Mouse (Mus musculus) layer of hippocampus, postnatal 36 days (tissue): ENCODE measurements at regions not wholly inside any gene's neighbourhood (a gene's known extent, or its start where the extent isn't known, plus 50 kb on each side); places are given as distances from the start of the nearest gene placed in this dataset.

Source experiments
- DNase-seq, 2 experiments: peaks; one replicate each; pipeline ENCODE4 v3.0.0; 2022

GRCm38 (mm10) chr15:60630756-60631402 lies 222.7 kb downstream of the Fam84b start:
- DNase-seq = no peak

- DNase-seq = no peak
These were observed 234.8 kb downstream of the Fam84b start for GRCm38 (mm10) chr15:60618801-60619200.

- DNase-seq = no peak
These were observed 236.2 kb downstream of the Fam84b start for GRCm38 (mm10) chr15:60617371-60617770.

GRCm38 (mm10) chr15:60601885-60602284 lies 251.7 kb downstream of the Fam84b start:
- DNase-seq = no peak

GRCm38 (mm10) chr15:60577084-60577483 lies 276.5 kb downstream of the Fam84b start:
- DNase-seq = no peak

GRCm38 (mm10) chr15:60566267-60566666 lies 287.3 kb downstream of the Fam84b start:
- DNase-seq = no peak

GRCm38 (mm10) chr15:60565017-60565416 lies 288.6 kb downstream of the Fam84b start:
- no peak for DNase-seq

GRCm38 (mm10) chr15:60560641-60561040 lies 292.9 kb downstream of the Fam84b start:
- DNase-seq = no peak

GRCm38 (mm10) chr15:60555691-60556090 lies 297.9 kb downstream of the Fam84b start:
- DNase-seq = no peak

- no peak for DNase-seq
These were observed 299.0 kb downstream of the Fam84b start for GRCm38 (mm10) chr15:60554587-60554986.

GRCm38 (mm10) chr15:60548045-60548444 lies 305.5 kb downstream of the Fam84b start:
- DNase-seq = no peak

GRCm38 (mm10) chr15:60537191-60537590 lies 316.4 kb downstream of the Fam84b start:
- DNase-seq = no peak

- DNase-seq = no peak
These were observed 318.9 kb downstream of the Fam84b start for GRCm38 (mm10) chr15:60534701-60535100.

GRCm38 (mm10) chr15:60516810-60517209 lies 336.8 kb downstream of the Fam84b start:
- no peak for DNase-seq

GRCm38 (mm10) chr15:60476755-60477310 lies 376.7 kb downstream of the Fam84b start:
- no peak for DNase-seq

GRCm38 (mm10) chr15:60475086-60475485 lies 378.5 kb downstream of the Fam84b start:
- DNase-seq = no peak

GRCm38 (mm10) chr15:60431916-60432315 lies 415.5 kb upstream of the 4933412E24Rik start:
- DNase-seq = no peak

GRCm38 (mm10) chr15:60419081-60419480 lies 402.7 kb upstream of the 4933412E24Rik start:
- peak; percentile 16 for DNase-seq

GRCm38 (mm10) chr15:60392267-60392666 lies 375.9 kb upstream of the 4933412E24Rik start:
- no peak for DNase-seq

- no peak for DNase-seq
These were observed 373.9 kb upstream of the 4933412E24Rik start for GRCm38 (mm10) chr15:60390336-60390735.

- peak; percentile 19 to 21 for DNase-seq
These were observed 371.5 kb upstream of the 4933412E24Rik start for GRCm38 (mm10) chr15:60387962-60388361.
